ENCODE assay signal across 8 mouse cellular contexts in genomic region chr8:69329289-69329688, GRCm38 (mm10). TPM values are rescaled to one million over a fixed set of nuclear protein-coding genes. Genes with fewer than 3 reads are reported as not detected.
A peak's percentile ranks its signal among the peaks of the same experiment; 100 is the strongest.
DNase-seq lines count a peak whose midpoint lies in the region; ATAC-seq and TF ChIP-seq lines count a peak whose summit lies in the region.
"Not testable (repeated sequence)": the region's sequence is repeated elsewhere in the genome, so short reads cannot be mapped to it uniquely, and the experiment has no call there.

No protein-coding gene starts in this region.

- not testable (repeated sequence) for TF ChIP-seq POLR2A in CH12.LX (IDR thresholded peaks at IDR 0.05; ENCODE audit: low read depth, low read length); olfactory bulb, adult 2 months (IDR thresholded peaks at IDR 0.05; ENCODE audit: insufficient read depth, low read depth, low read length)

- H3K4me1 ChIP-seq in CH12.LX (ENCODE audit: control insufficient read depth in 1 of 2, insufficient read depth in 2 of 2); forebrain, embryonic 15.5 days; hindbrain, embryonic 10.5 days (replicated peaks); kidney, embryonic 14.5 days (ENCODE audit: control insufficient read depth, insufficient read depth, low read length); liver, embryonic 12.5 days; midbrain, embryonic 10.5 days; olfactory bulb, adult 2 months (ENCODE audit: control insufficient read depth, insufficient read depth, low read length): not testable (repeated sequence)

- ATAC-seq in forebrain, embryonic 15.5 days (replicated peaks); kidney, embryonic 14.5 days (ENCODE audit: low FRiP score, low TSS enrichment); liver, embryonic 12.5 days: not testable (repeated sequence)

- peak overlapping the region; percentile 63; the same call in 1 of the 2 replicates for H3K9ac ChIP-seq in CH12.LX (ENCODE audit: insufficient read depth, low read depth)
- peak overlapping the region; percentile 58 for H3K9ac ChIP-seq in forebrain, embryonic 15.5 days (replicated peaks)
- H3K9ac ChIP-seq in kidney, embryonic 14.5 days (ENCODE audit: low read depth, low read length); liver, embryonic 12.5 days: not testable (repeated sequence)

- H3K79me2 ChIP-seq in CH12.LX (replicated peaks; ENCODE audit: control insufficient read depth, extremely low read depth, insufficient read depth, poor library complexity, severe bottlenecking): not testable (repeated sequence)

- TF ChIP-seq RAD21 in CH12.LX (IDR thresholded peaks at IDR 0.05; ENCODE audit: low read depth, low read length): not testable (repeated sequence)

- not testable (repeated sequence) for TF ChIP-seq CTCF in CH12.LX (conservative IDR thresholded peaks at IDR 0.05 in 1 of 2, IDR thresholded peaks at IDR 0.05 in 1 of 2; ENCODE audit: low read depth in 2 of 2, low read length in 2 of 2); olfactory bulb, adult 2 months (IDR thresholded peaks at IDR 0.05; ENCODE audit: insufficient read depth, low read depth, low read length)

- H3K9me3 ChIP-seq in CH12.LX (replicated peaks; ENCODE audit: low read length); forebrain, embryonic 15.5 days; hindbrain, embryonic 10.5 days; kidney, embryonic 14.5 days (ENCODE audit: control insufficient read depth, low read length); liver, embryonic 12.5 days (replicated peaks); midbrain, embryonic 10.5 days (replicated peaks): not testable (repeated sequence)

- in situ Hi-C loops in CH12.LX (cut with MboI; ENCODE audit: low pct_ligation_motif_present, low pct_unique_long_range_greater_than_20kb, low sequenced_read_pairs): loop anchor here (25.0 kb wide), 1 partner anchor 208 kb away; no protein-coding TSS in a partner anchor

- not testable (repeated sequence) for H3K27me3 ChIP-seq in CH12.LX (replicated peaks); forebrain, embryonic 15.5 days; hindbrain, embryonic 10.5 days (ENCODE audit: insufficient read depth, poor library complexity, severe bottlenecking); kidney, embryonic 14.5 days (ENCODE audit: control insufficient read depth, insufficient read depth, low read length); liver, embryonic 12.5 days (replicated peaks); midbrain, embryonic 10.5 days (ENCODE audit: low read depth, poor library complexity, severe bottlenecking)

- H3K27ac ChIP-seq in CH12.LX (ENCODE audit: insufficient read depth, low read depth); forebrain, embryonic 15.5 days (replicated peaks); hindbrain, embryonic 10.5 days; kidney, embryonic 14.5 days (ENCODE audit: low read depth, low read length); liver, embryonic 12.5 days; midbrain, embryonic 10.5 days (replicated peaks); olfactory bulb, adult 2 months (ENCODE audit: insufficient read depth, low read depth, low read length): not testable (repeated sequence)

- DNase-seq in CH12.LX (ENCODE audit: extremely low read depth); hindbrain, embryonic 10.5 days (ENCODE audit: low spot score); midbrain, embryonic 10.5 days (ENCODE audit: low spot score): not testable (repeated sequence)
- peak; percentile 1 for DNase-seq in embryo, embryonic 11 days

- H3K4me3 ChIP-seq in CH12.LX (replicated peaks in 1 of 3; ENCODE audit: low read depth in 2 of 3, low read length in 2 of 3, poor library complexity in 1 of 3): peak overlapping the region in 2 of 3 experiments; percentile 15 to 52
- H3K4me3 ChIP-seq in forebrain, embryonic 15.5 days: peak overlapping the region; percentile 39
- H3K4me3 ChIP-seq in hindbrain, embryonic 10.5 days: peak overlapping the region; percentile 47
- peak overlapping the region; percentile 33 for H3K4me3 ChIP-seq in kidney, embryonic 14.5 days (ENCODE audit: low read length)
- peak overlapping the region; percentile 43 for H3K4me3 ChIP-seq in liver, embryonic 12.5 days
- peak overlapping the region; percentile 50 for H3K4me3 ChIP-seq in midbrain, embryonic 10.5 days
- peak overlapping the region; percentile 50; the same call in 1 of the 2 replicates for H3K4me3 ChIP-seq in olfactory bulb, adult 2 months (ENCODE audit: insufficient read depth, low read depth, low read length)

- WGBS in forebrain, embryonic 15.5 days: 58% methylated on average over 6 of the region's 6 CpGs
- 70% methylated on average over 6 of the region's 6 CpGs for WGBS in hindbrain, embryonic 10.5 days
- WGBS in kidney, embryonic 14.5 days: 58% methylated on average over 6 of the region's 6 CpGs
- 30% methylated on average over 6 of the region's 6 CpGs for WGBS in liver, embryonic 12.5 days (ENCODE audit: insufficient replicate concordance)
- 73% methylated on average over 6 of the region's 6 CpGs for WGBS in midbrain, embryonic 10.5 days
- 40% methylated on average over 6 of the region's 6 CpGs for WGBS in olfactory bulb, adult 2 months

- not testable (repeated sequence) for TF ChIP-seq EP300 in CH12.LX (IDR thresholded peaks at IDR 0.05; ENCODE audit: low read length)

- not testable (repeated sequence) for H3K36me3 ChIP-seq in CH12.LX (replicated peaks in 1 of 2; ENCODE audit: control insufficient read depth in 1 of 2, insufficient read depth in 1 of 2, low read length in 1 of 2); forebrain, embryonic 15.5 days; hindbrain, embryonic 10.5 days; kidney, embryonic 14.5 days (ENCODE audit: control insufficient read depth, insufficient read depth, low read length); liver, embryonic 12.5 days; midbrain, embryonic 10.5 days

- H3K4me2 ChIP-seq in CH12.LX (ENCODE audit: insufficient read depth, low read depth, poor library complexity, severe bottlenecking): peak overlapping the region; percentile 44
- peak overlapping the region; percentile 60 for H3K4me2 ChIP-seq in forebrain, embryonic 15.5 days (replicated peaks)
- peak overlapping the region; percentile 45 for H3K4me2 ChIP-seq in kidney, embryonic 14.5 days (replicated peaks; ENCODE audit: low read depth, low read length)
- H3K4me2 ChIP-seq in liver, embryonic 12.5 days: peak overlapping the region; percentile 68

- dilution Hi-C loops in CH12.LX (cut with MboI; ENCODE audit: extremely low pct_ligation_motif_present, extremely low pct_unique_long_range_greater_than_20kb, low sequenced_read_pairs): not testable (repeated sequence)

RNA-seq across cellular contexts. Expression of gene D130040H23Rik, which starts 58.4 kb away (rescaled TPM):
- total RNA-seq in CH12.LX (2012; rRNA removed) (12.7 and 14.4 TPM in 2 replicates), CH12.LX (2014; rRNA removed) (26.6 and 31.4 TPM in 2 replicates)
- 20.1 and 21.6 TPM in 2 replicates for polyA plus RNA-seq in CH12.LX (2012; ENCODE audit: insufficient read length, low read depth)
- 12.0 and 13.4 TPM in 2 replicates for polyA plus RNA-seq in forebrain, embryonic 15.5 days (2015; fragmentation: Nextera tagmentation; extraction: Ambion mirVana)
- polyA plus RNA-seq in hindbrain, embryonic 10.5 days (2016; fragmentation: Nextera tagmentation; extraction: Ambion mirVana): 4.7 and 5.6 TPM in 2 replicates
- polyA plus RNA-seq in kidney, embryonic 14.5 days (2014; fragmentation: Nextera tagmentation; extraction: Ambion mirVana): 5.3 and 5.4 TPM in 2 replicates
- polyA plus RNA-seq in liver, embryonic 12.5 days (2016; fragmentation: Nextera tagmentation; extraction: Ambion mirVana): 2.0 and 2.2 TPM in 2 replicates
- polyA plus RNA-seq in midbrain, embryonic 10.5 days (2016; fragmentation: Nextera tagmentation; extraction: Ambion mirVana): 6.7 and 9.2 TPM in 2 replicates
- not detected in 2 replicates for polyA plus RNA-seq in olfactory bulb, adult 2 months (2012; ENCODE audit: insufficient read depth, insufficient read length, low replicate concordance, missing spikeins)
